ENCODE assay signal across 8 mouse cellular contexts in genomic region chr7:19227883-19228792, GRCm38 (mm10). TPM values are rescaled to one million over a fixed set of nuclear protein-coding genes. Genes with fewer than 3 reads are reported as not detected.
DNase-seq lines count a peak whose midpoint lies in the region; ATAC-seq lines count a peak whose summit lies in the region.

Gene Opa3, plus strand, starts transcription at chr7:19228334.

- peak; percentile 99 for DNase-seq in MEL-GATA-1-ER (ENCODE audit: extremely low read depth, low read depth)
- peak; percentile 98 for DNase-seq in cerebellum, adult 8-10 months
- peak; percentile 100 for DNase-seq in forelimb bud, embryonic 11.5 days (ENCODE audit: low read depth, low spot score)
- DNase-seq in layer of hippocampus, adult 9-10 months (ENCODE audit: low spot score), result peak; percentile 99
- DNase-seq in ovary, postnatal 10 days (ENCODE audit: low spot score), result peak; percentile 98
- DNase-seq in thymus, postnatal 10 days (ENCODE audit: low spot score in 2 of 2), result peak; percentile 98 to 99

- no peaks in the 10 kb centered on the region for H3K9me3 ChIP-seq in lung, embryonic 16.5 days (ENCODE audit: control insufficient read depth, low read length)

- 0% methylated on average over 90 of the region's 91 CpGs for WGBS in lung, embryonic 16.5 days

- H3K36me3 ChIP-seq in lung, embryonic 16.5 days (ENCODE audit: control insufficient read depth, insufficient read depth, low read length), result no peaks in the 10 kb centered on the region

- peak within 1 kb of the TSS; percentile 85 for H3K9ac ChIP-seq in lung, embryonic 16.5 days (ENCODE audit: low read length)

- peak within 1 kb of the TSS; percentile 100 for H3K27ac ChIP-seq in lung, embryonic 16.5 days (ENCODE audit: low read length)

- peak within 1 kb of the TSS; percentile 77 for H3K4me2 ChIP-seq in lung, embryonic 16.5 days (ENCODE audit: low read depth, low read length)

- H3K4me1 ChIP-seq in lung, embryonic 16.5 days (replicated peaks; ENCODE audit: control insufficient read depth, insufficient read depth, low read length), result peaks cover 16% of the 10 kb centered on the region

- H3K27me3 ChIP-seq in lung, embryonic 16.5 days (ENCODE audit: control insufficient read depth, insufficient read depth, low read depth, low read length), result no peaks in the 10 kb centered on the region

- peak; percentile 89 to 90 for ATAC-seq in hematopoietic stem cell, adult 5-6 weeks (replicated peaks in 1 of 2; ENCODE audit: insufficient read depth in 1 of 2, low FRiP score in 2 of 2, low TSS enrichment in 1 of 2, low read depth in 1 of 2, poor library complexity in 2 of 2, severe bottlenecking in 2 of 2)
- peak; percentile 93 for ATAC-seq in lung, embryonic 16.5 days (ENCODE audit: low read depth)

- H3K4me3 ChIP-seq in lung, embryonic 16.5 days (ENCODE audit: low read length), result peak within 1 kb of the TSS; percentile 71

RNA-seq across cellular contexts. Expression of gene Opa3, which starts in this region (rescaled TPM):
- total RNA-seq in hematopoietic stem cell, adult 5-6 weeks (2017), result 19.9 and 26.8 TPM in 2 replicates
- polyA plus RNA-seq in lung, embryonic 16.5 days (2015; fragmentation: Nextera tagmentation; extraction: Ambion mirVana), result 29.9 and 31.5 TPM in 2 replicates

Comparison
In these comparisons a context has a peak if more than half of its experiments do, and no peak if none do; other contexts are left out.
1. Peak in every context shown above with its lines: DNase-seq, ATAC-seq, H3K4me3 ChIP-seq and H3K27ac ChIP-seq.